9 mouse cellular contexts compared by ENCODE assay signal in the genomic region with DNA sequence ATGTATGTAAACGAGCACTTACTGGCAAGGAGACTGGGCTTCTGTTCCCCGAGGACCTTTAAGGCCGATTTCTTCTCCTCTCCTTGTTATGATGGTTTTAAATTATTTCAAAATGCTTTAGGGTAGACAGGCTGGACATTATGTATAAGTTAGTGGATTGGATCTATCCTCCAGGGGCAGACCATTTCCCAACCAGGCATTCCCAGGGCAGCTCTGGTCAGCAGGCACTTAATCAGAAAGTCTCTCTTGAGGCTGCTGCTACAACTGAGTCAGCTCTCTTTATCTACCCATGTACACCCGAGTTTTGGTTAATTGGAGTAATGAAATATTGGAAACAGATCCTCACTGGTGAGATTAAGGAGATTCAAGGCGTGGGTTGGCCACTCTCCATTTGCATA. TPM values are rescaled to one million over a fixed set of nuclear protein-coding genes. Genes with fewer than 3 reads are reported as not detected.
DNase-seq lines count a peak whose midpoint lies in the region; ATAC-seq and TF ChIP-seq lines count a peak whose summit lies in the region.
"Had no signal": no experiment of that assay in that cellular context is flagged by ENCODE, and none has a peak within 500 bp of the region (broad histone marks: within the 10 kb centered on the region; RNA-seq: fewer than 3 reads in every experiment).

No protein-coding gene starts in this region.

- ATAC-seq in erythroblast, adult 5-6 weeks (replicated peaks; ENCODE audit: low FRiP score, poor library complexity, severe bottlenecking) = no peak
- ATAC-seq in liver, embryonic 14.5 days (ENCODE audit: insufficient read depth) = peak; percentile 7; the same call in 1 of the 2 replicates

- 13% methylated on average over 5 of the region's 5 CpGs for WGBS in liver, embryonic 14.5 days (ENCODE audit: insufficient replicate concordance)
- 28% methylated on average over 5 of the region's 5 CpGs for WGBS in thymus, adult 2 months

- H3K27ac ChIP-seq in testis, adult 2 months (ENCODE audit: control insufficient read depth, insufficient read depth, low read depth, low read length) = no peak overlapping the region
- H3K27ac ChIP-seq in liver, embryonic 14.5 days = no peak overlapping the region
- H3K27ac ChIP-seq in thymus, adult 2 months (ENCODE audit: control insufficient read depth, insufficient read depth, low read length) = no peak overlapping the region

- peaks cover 35% of the 10 kb centered on the region for H3K36me3 ChIP-seq in erythroblast, embryonic 14.5 days (ENCODE audit: control insufficient read depth)
- H3K36me3 ChIP-seq in testis, adult 2 months (ENCODE audit: control insufficient read depth, insufficient read depth, low read length) = no peaks in the 10 kb centered on the region; the same call in none of the 2 replicates
- H3K36me3 ChIP-seq in liver, embryonic 14.5 days (replicated peaks; ENCODE audit: control insufficient read depth, insufficient read depth, low read depth) = peaks cover 21% of the 10 kb centered on the region
- H3K36me3 ChIP-seq in thymus, adult 2 months (ENCODE audit: control insufficient read depth, insufficient read depth, low read length) = peaks cover under 1% of the 10 kb centered on the region; the same call in 1 of the 2 replicates

- peaks cover 25% of the 10 kb centered on the region for H3K4me1 ChIP-seq in erythroblast, embryonic 14.5 days (ENCODE audit: control insufficient read depth)
- H3K4me1 ChIP-seq in testis, adult 2 months (ENCODE audit: control insufficient read depth, insufficient read depth, low read length) = peaks cover 24% of the 10 kb centered on the region
- H3K4me1 ChIP-seq in liver, embryonic 14.5 days (replicated peaks; ENCODE audit: control insufficient read depth in 2 of 2, insufficient read depth in 2 of 2, low read length in 1 of 2) = peaks cover 0 to 7% of the 10 kb centered on the region in 2 experiments; a peak in 3 of 4 replicates
- peaks cover 18% of the 10 kb centered on the region for H3K4me1 ChIP-seq in thymus, adult 2 months (replicated peaks; ENCODE audit: control insufficient read depth, insufficient read depth, low read length)

- TF ChIP-seq POLR2A in testis, adult 2 months (IDR thresholded peaks at IDR 0.05; ENCODE audit: control insufficient read depth, low read depth, low read length) = no peak
- no peak for TF ChIP-seq POLR2A in thymus, adult 2 months (IDR thresholded peaks at IDR 0.05; ENCODE audit: control insufficient read depth, extremely low read depth, insufficient read depth, low read length, poor library complexity)

- H3K27me3 ChIP-seq in erythroblast, embryonic 14.5 days (ENCODE audit: control insufficient read depth) = peaks cover 54% of the 10 kb centered on the region
- no peaks in the 10 kb centered on the region for H3K27me3 ChIP-seq in testis, adult 2 months (ENCODE audit: control insufficient read depth, insufficient read depth, low read length)
- peaks cover 48% of the 10 kb centered on the region for H3K27me3 ChIP-seq in liver, embryonic 14.5 days (ENCODE audit: control insufficient read depth, insufficient read depth, low read length)
- peaks cover 24% of the 10 kb centered on the region; the same call in 1 of the 2 replicates for H3K27me3 ChIP-seq in thymus, adult 2 months (ENCODE audit: control insufficient read depth, insufficient read depth, low read length)

- peak overlapping the region; percentile 50; the same call in 1 of the 2 replicates for H3K9ac ChIP-seq in liver, embryonic 14.5 days (replicated peaks)

- peaks cover 3% of the 10 kb centered on the region; the same call in 1 of the 2 replicates for H3K9me3 ChIP-seq in erythroblast, embryonic 14.5 days (ENCODE audit: control insufficient read depth, low read length)
- no peaks in the 10 kb centered on the region for H3K9me3 ChIP-seq in liver, embryonic 14.5 days (ENCODE audit: control insufficient read depth, low read length)

- TF ChIP-seq CTCF in testis, adult 2 months (IDR thresholded peaks at IDR 0.05; ENCODE audit: control insufficient read depth, insufficient read depth, insufficient replicate concordance, low read depth, low read length) = no peak
- no peak for TF ChIP-seq CTCF in liver, embryonic 14.5 days (IDR thresholded peaks at IDR 0.05; ENCODE audit: low read depth)
- TF ChIP-seq CTCF in thymus, adult 2 months (IDR thresholded peaks at IDR 0.05; ENCODE audit: borderline replicate concordance, control insufficient read depth, extremely low read depth, insufficient read depth, low read length, poor library complexity) = no peak

- DNase-seq in testis, postnatal 14 days (ENCODE audit: low spot score) = no peak
- no peak for DNase-seq in liver, embryonic 14.5 days (ENCODE audit: low read depth in 3 of 3, low spot score in 3 of 3)
- no peak for DNase-seq in thymus, postnatal 10 days (ENCODE audit: low spot score in 2 of 2)
- DNase-seq in natural killer cell, adult 2 months (ENCODE audit: low spot score in 2 of 2) = no peak
- DNase-seq in thymus, adult 2 months = no peak

- peak overlapping the region; percentile 76 for H3K4me2 ChIP-seq in liver, embryonic 14.5 days (ENCODE audit: low read depth)

- H3K4me3 ChIP-seq in erythroblast, embryonic 14.5 days (replicated peaks) = peak overlapping the region; percentile 83
- H3K4me3 ChIP-seq in testis, adult 2 months (ENCODE audit: control insufficient read depth, low read depth, low read length) = peak overlapping the region; percentile 96
- peak overlapping the region; percentile 72 to 77 for H3K4me3 ChIP-seq in liver, embryonic 14.5 days (ENCODE audit: insufficient read depth in 1 of 2, low read depth in 2 of 2, low read length in 2 of 2)
- no peak overlapping the region for H3K4me3 ChIP-seq in thymus, adult 2 months (ENCODE audit: control insufficient read depth, insufficient read depth, low read length)

- TF ChIP-seq EP300 in liver, embryonic 14.5 days (IDR thresholded peaks at IDR 0.05; ENCODE audit: low read depth) = no peak

RNA-seq across cellular contexts. Expression of a gene that starts 0.4 kb away (rescaled TPM):
- 1.1 and 1.4 TPM in 2 replicates for polyA plus RNA-seq in erythroblast, embryonic 14.5 days (2012)
- total RNA-seq in erythroblast, adult 5-6 weeks (2015; ENCODE audit: low replicate concordance) = 1.5 and 2.3 TPM in 2 replicates
- 0.43 and 3.1 TPM in 2 replicates for total RNA-seq in erythroblast, adult 5-6 weeks (2017; ENCODE audit: low replicate concordance)
- 11.2 and 12.1 TPM in 2 replicates for polyA plus RNA-seq in testis, adult 2 months (2012; rRNA removed)
- polyA plus RNA-seq in liver, embryonic 14.5 days (2012; rRNA removed) = 11.2 and 12.8 TPM in 2 replicates
- 23.0 and 23.7 TPM in 2 replicates for polyA plus RNA-seq in liver, embryonic 14.5 days (2014; fragmentation: Nextera tagmentation; extraction: Ambion mirVana)
- polyA plus RNA-seq in thymus, adult 2 months (2012; rRNA removed) = 22.4 and 27.7 TPM in 2 replicates

RNA-seq across cellular contexts. Expression of a gene that starts 6.5 kb away (rescaled TPM):
- polyA plus RNA-seq in erythroblast, embryonic 14.5 days (2012) = 0.02 and 0.04 TPM in 2 replicates
- total RNA-seq in erythroblast, adult 5-6 weeks (2015; ENCODE audit: low replicate concordance) = 0.38 TPM in 1 of 2 replicates, not detected in the other
- total RNA-seq in erythroblast, adult 5-6 weeks (2017; ENCODE audit: low replicate concordance) = 0.09 TPM in 1 of 2 replicates, not detected in the other
- 0.06 and 0.11 TPM in 2 replicates for polyA plus RNA-seq in testis, adult 2 months (2012; rRNA removed)
- 0.06 and 0.11 TPM in 2 replicates for polyA plus RNA-seq in liver, embryonic 14.5 days (2012; rRNA removed)
- polyA plus RNA-seq in liver, embryonic 14.5 days (2014; fragmentation: Nextera tagmentation; extraction: Ambion mirVana) = 0.06 and 0.19 TPM in 2 replicates
- polyA plus RNA-seq in thymus, adult 2 months (2012; rRNA removed) = 0.36 and 1.3 TPM in 2 replicates
- total RNA-seq: megakaryocyte-erythroid progenitor cell, adult 5-6 weeks had no signal

RNA-seq across cellular contexts. Expression of a gene that starts 16.7 kb away (rescaled TPM):
- polyA plus RNA-seq in erythroblast, embryonic 14.5 days (2012) = 21.7 and 22.4 TPM in 2 replicates
- total RNA-seq in erythroblast, adult 5-6 weeks (2015; ENCODE audit: low replicate concordance) = 10.6 and 10.7 TPM in 2 replicates
- total RNA-seq in erythroblast, adult 5-6 weeks (2017; ENCODE audit: low replicate concordance) = 11.6 and 14.5 TPM in 2 replicates
- polyA plus RNA-seq in testis, adult 2 months (2012; rRNA removed) = 149 and 166 TPM in 2 replicates
- 14.5 and 19.4 TPM in 2 replicates for polyA plus RNA-seq in liver, embryonic 14.5 days (2012; rRNA removed)
- 23.0 and 26.5 TPM in 2 replicates for polyA plus RNA-seq in liver, embryonic 14.5 days (2014; fragmentation: Nextera tagmentation; extraction: Ambion mirVana)
- 65.8 and 71.5 TPM in 2 replicates for polyA plus RNA-seq in thymus, adult 2 months (2012; rRNA removed)

RNA-seq across cellular contexts. Expression of a gene that starts 41.4 kb away (rescaled TPM):
- polyA plus RNA-seq in erythroblast, embryonic 14.5 days (2012) = 18.7 and 19.2 TPM in 2 replicates
- total RNA-seq in erythroblast, adult 5-6 weeks (2015; ENCODE audit: low replicate concordance) = 31.3 and 67.2 TPM in 2 replicates
- 18.0 and 20.1 TPM in 2 replicates for total RNA-seq in erythroblast, adult 5-6 weeks (2017; ENCODE audit: low replicate concordance)
- polyA plus RNA-seq in testis, adult 2 months (2012; rRNA removed) = 67.4 and 82.4 TPM in 2 replicates
- polyA plus RNA-seq in liver, embryonic 14.5 days (2012; rRNA removed) = 53.9 and 74.6 TPM in 2 replicates
- 33.9 and 34.8 TPM in 2 replicates for polyA plus RNA-seq in liver, embryonic 14.5 days (2014; fragmentation: Nextera tagmentation; extraction: Ambion mirVana)
- polyA plus RNA-seq in thymus, adult 2 months (2012; rRNA removed) = 199 and 226 TPM in 2 replicates

RNA-seq across cellular contexts. Expression of a gene that starts 46.7 kb away (rescaled TPM):
- polyA plus RNA-seq in erythroblast, embryonic 14.5 days (2012) = 0.04 TPM in 1 of 2 replicates, not detected in the other
- total RNA-seq in erythroblast, adult 5-6 weeks (2015; ENCODE audit: low replicate concordance) = not detected in 2 replicates
- total RNA-seq in erythroblast, adult 5-6 weeks (2017; ENCODE audit: low replicate concordance) = not detected in 2 replicates
- 8.8 and 9.5 TPM in 2 replicates for polyA plus RNA-seq in testis, adult 2 months (2012; rRNA removed)
- polyA plus RNA-seq in liver, embryonic 14.5 days (2012; rRNA removed) = 0.06 and 0.35 TPM in 2 replicates
- polyA plus RNA-seq in liver, embryonic 14.5 days (2014; fragmentation: Nextera tagmentation; extraction: Ambion mirVana) = 0.15 and 0.43 TPM in 2 replicates
- polyA plus RNA-seq in thymus, adult 2 months (2012; rRNA removed) = 3.8 and 3.9 TPM in 2 replicates
- total RNA-seq: megakaryocyte-erythroid progenitor cell, adult 5-6 weeks had no signal
